Mouse (Mus musculus): ENCODE measurements around the gene Fzr1. TPM values are rescaled to one million over a fixed set of nuclear protein-coding genes. Genes with fewer than 3 reads are reported as not detected.
A peak's percentile ranks its signal among the peaks of the same experiment; 100 is the strongest.

Fzr1 gene
- polyA plus RNA-seq, 1 experiment from 2014 or later = 92.1 TPM

- ATAC-seq (replicated peaks; ENCODE audit: insufficient number of reproducible peaks, low FRiP score, low TSS enrichment, low read depth) (no peak; the same call in 1 of the 2 replicates), DNase-seq (ENCODE audit: low spot score) (no peak)
- H3K27ac ChIP-seq (replicated peaks; ENCODE audit: low read depth, low read length) = peak overlapping the region; percentile 89
- no peak overlapping the region for H3K4me3 ChIP-seq (ENCODE audit: low read depth, low read length)
- H3K9ac ChIP-seq (replicated peaks; ENCODE audit: low read length) = peak overlapping the region; percentile 32
- no peaks in the 10 kb centered on the region for H3K9me3 ChIP-seq (replicated peaks; ENCODE audit: control insufficient read depth, low read length)
- 19% methylated on average over 7 of the region's 7 CpGs for WGBS
- H3K4me2 ChIP-seq (ENCODE audit: low read depth, low read length) = peak overlapping the region; percentile 34
- H3K36me3 ChIP-seq (replicated peaks; ENCODE audit: control insufficient read depth, insufficient read depth, low read depth, low read length) = no peaks in the 10 kb centered on the region
- peaks cover 2% of the 10 kb centered on the region; the same call in 1 of the 2 replicates for H3K27me3 ChIP-seq (ENCODE audit: control insufficient read depth, insufficient read depth, low read length)
- H3K4me1 ChIP-seq (ENCODE audit: control insufficient read depth, insufficient read depth, low read length) = peaks cover 20% of the 10 kb centered on the region
Observed at GRCm38 (mm10) chr10:81402227-81402765, 24.0 kb upstream of the Fzr1 start.

- peaks cover 18% of the 10 kb centered on the region for H3K4me1 ChIP-seq (ENCODE audit: control insufficient read depth, insufficient read depth, low read length)
- H3K4me3 ChIP-seq (ENCODE audit: low read depth, low read length) = no peak overlapping the region
- peak overlapping the region; percentile 34 for H3K4me2 ChIP-seq (ENCODE audit: low read depth, low read length)
- H3K9me3 ChIP-seq (replicated peaks; ENCODE audit: control insufficient read depth, low read length) = no peaks in the 10 kb centered on the region
- H3K9ac ChIP-seq (replicated peaks; ENCODE audit: low read length) = peak overlapping the region; percentile 18; the same call in 1 of the 2 replicates
- DNase-seq (ENCODE audit: low spot score) (peak; percentile 88), ATAC-seq (replicated peaks; ENCODE audit: insufficient number of reproducible peaks, low FRiP score, low TSS enrichment, low read depth) (peak; percentile 76)
- H3K27me3 ChIP-seq (ENCODE audit: control insufficient read depth, insufficient read depth, low read length) = peaks cover 2% of the 10 kb centered on the region; the same call in 1 of the 2 replicates
- WGBS = 3% methylated on average over 18 of the region's 18 CpGs
- H3K27ac ChIP-seq (replicated peaks; ENCODE audit: low read depth, low read length) = peak overlapping the region; percentile 89
- H3K36me3 ChIP-seq (replicated peaks; ENCODE audit: control insufficient read depth, insufficient read depth, low read depth, low read length) = no peaks in the 10 kb centered on the region
Observed at GRCm38 (mm10) chr10:81401521-81402226, 23.4 kb upstream of the Fzr1 start.

- 19% methylated on average over 10 of the region's 10 CpGs for WGBS
- Histone ChIP-seq H3K4me2 (ENCODE audit: low read depth, low read length) (no peak overlapping the region), H3K4me1 (ENCODE audit: control insufficient read depth, insufficient read depth, low read length) (peaks cover 18% of the 10 kb centered on the region), H3K27ac (replicated peaks; ENCODE audit: low read depth, low read length) (peak overlapping the region; percentile 29; the same call in 1 of the 2 replicates), H3K9me3 (replicated peaks; ENCODE audit: control insufficient read depth, low read length) (no peaks in the 10 kb centered on the region), H3K27me3 (ENCODE audit: control insufficient read depth, insufficient read depth, low read length) (0 out of 2 replicates have a peak, but pooled peaks cover 2% of the 10 kb centered on the region), H3K9ac (replicated peaks; ENCODE audit: low read length) (no peak overlapping the region), H3K36me3 (replicated peaks; ENCODE audit: control insufficient read depth, insufficient read depth, low read depth, low read length) (no peaks in the 10 kb centered on the region), H3K4me3 (ENCODE audit: low read depth, low read length) (no peak overlapping the region)
- ATAC-seq (replicated peaks; ENCODE audit: insufficient number of reproducible peaks, low FRiP score, low TSS enrichment, low read depth) = peak; percentile 7; the same call in 1 of the 2 replicates
- peak; percentile 66 for DNase-seq (ENCODE audit: low spot score)
Observed at GRCm38 (mm10) chr10:81401205-81401520, 22.8 kb upstream of the Fzr1 start.

- Histone ChIP-seq H3K27me3 (ENCODE audit: control insufficient read depth, insufficient read depth, low read length) (0 out of 2 replicates have a peak, but pooled peaks cover 2% of the 10 kb centered on the region), H3K36me3 (replicated peaks; ENCODE audit: control insufficient read depth, insufficient read depth, low read depth, low read length) (no peaks in the 10 kb centered on the region), H3K27ac (replicated peaks; ENCODE audit: low read depth, low read length) (no peak overlapping the region), H3K4me3 (ENCODE audit: low read depth, low read length) (no peak overlapping the region), H3K4me2 (ENCODE audit: low read depth, low read length) (peak overlapping the region; percentile 23), H3K9ac (replicated peaks; ENCODE audit: low read length) (peak overlapping the region; percentile 43; the same call in 1 of the 2 replicates), H3K4me1 (ENCODE audit: control insufficient read depth, insufficient read depth, low read length) (peaks cover 18% of the 10 kb centered on the region), H3K9me3 (replicated peaks; ENCODE audit: control insufficient read depth, low read length) (no peaks in the 10 kb centered on the region)
- DNase-seq (ENCODE audit: low spot score) (no peak), ATAC-seq (replicated peaks; ENCODE audit: insufficient number of reproducible peaks, low FRiP score, low TSS enrichment, low read depth) (no peak)
- WGBS = 44% methylated on average over 22 of the region's 22 CpGs
Observed at GRCm38 (mm10) chr10:81400371-81401204, 22.3 kb upstream of the Fzr1 start.

GRCm38 (mm10) chr10:81399798-81400308, 21.5 kb upstream of the Fzr1 start:
- Histone ChIP-seq H3K27me3 (ENCODE audit: control insufficient read depth, insufficient read depth, low read length) (0 out of 2 replicates have a peak, but pooled peaks cover 2% of the 10 kb centered on the region), H3K36me3 (replicated peaks; ENCODE audit: control insufficient read depth, insufficient read depth, low read depth, low read length) (no peaks in the 10 kb centered on the region), H3K4me1 (ENCODE audit: control insufficient read depth, insufficient read depth, low read length) (peaks cover 18% of the 10 kb centered on the region), H3K27ac (replicated peaks; ENCODE audit: low read depth, low read length) (no peak overlapping the region), H3K9me3 (replicated peaks; ENCODE audit: control insufficient read depth, low read length) (no peaks in the 10 kb centered on the region), H3K4me3 (ENCODE audit: low read depth, low read length) (no peak overlapping the region), H3K4me2 (ENCODE audit: low read depth, low read length) (no peak overlapping the region), H3K9ac (replicated peaks; ENCODE audit: low read length) (no peak overlapping the region; the same call in 1 of the 2 replicates)
- no peak for ATAC-seq (replicated peaks; ENCODE audit: insufficient number of reproducible peaks, low FRiP score, low TSS enrichment, low read depth)
- no peak for DNase-seq (ENCODE audit: low spot score)
- WGBS = 67% methylated on average over 18 of the region's 18 CpGs

GRCm38 (mm10) chr10:81399296-81399695, 21.0 kb upstream of the Fzr1 start:
- H3K36me3 ChIP-seq (replicated peaks; ENCODE audit: control insufficient read depth, insufficient read depth, low read depth, low read length) = no peaks in the 10 kb centered on the region
- 65% methylated on average over 5 of the region's 5 CpGs for WGBS
- H3K4me3 ChIP-seq (ENCODE audit: low read depth, low read length) = no peak overlapping the region
- H3K27ac ChIP-seq (replicated peaks; ENCODE audit: low read depth, low read length) = no peak overlapping the region
- DNase-seq (ENCODE audit: low spot score) = no peak
- H3K4me2 ChIP-seq (ENCODE audit: low read depth, low read length) = no peak overlapping the region
- no peaks in the 10 kb centered on the region for H3K9me3 ChIP-seq (replicated peaks; ENCODE audit: control insufficient read depth, low read length)
- 0 out of 2 replicates have a peak, but pooled peaks cover 2% of the 10 kb centered on the region for H3K27me3 ChIP-seq (ENCODE audit: control insufficient read depth, insufficient read depth, low read length)
- peaks cover 18% of the 10 kb centered on the region for H3K4me1 ChIP-seq (ENCODE audit: control insufficient read depth, insufficient read depth, low read length)
- no peak for ATAC-seq (replicated peaks; ENCODE audit: insufficient number of reproducible peaks, low FRiP score, low TSS enrichment, low read depth)
- no peak overlapping the region for H3K9ac ChIP-seq (replicated peaks; ENCODE audit: low read length)

- WGBS = 62% methylated on average over 5 of the region's 5 CpGs
- peaks cover 5% of the 10 kb centered on the region for H3K4me1 ChIP-seq (ENCODE audit: control insufficient read depth, insufficient read depth, low read length)
- H3K27ac ChIP-seq (replicated peaks; ENCODE audit: low read depth, low read length) = no peak overlapping the region
- H3K4me3 ChIP-seq (ENCODE audit: low read depth, low read length) = no peak overlapping the region
- no peaks in the 10 kb centered on the region for H3K9me3 ChIP-seq (replicated peaks; ENCODE audit: control insufficient read depth, low read length)
- no peak overlapping the region for H3K4me2 ChIP-seq (ENCODE audit: low read depth, low read length)
- no peak for DNase-seq (ENCODE audit: low spot score)
- no peak for ATAC-seq (replicated peaks; ENCODE audit: insufficient number of reproducible peaks, low FRiP score, low TSS enrichment, low read depth)
- no peak overlapping the region for H3K9ac ChIP-seq (replicated peaks; ENCODE audit: low read length)
- no peaks in the 10 kb centered on the region for H3K27me3 ChIP-seq (ENCODE audit: control insufficient read depth, insufficient read depth, low read length)
- H3K36me3 ChIP-seq (replicated peaks; ENCODE audit: control insufficient read depth, insufficient read depth, low read depth, low read length) = no peaks in the 10 kb centered on the region
Observed at GRCm38 (mm10) chr10:81396749-81397148, 18.4 kb upstream of the Fzr1 start.

All from embryonic facial prominence, embryonic 11.5 days (tissue).